Comparison of ENCODE assay signal across 8 mouse cellular contexts in genomic region chr3:106684830-106685229, GRCm38 (mm10). TPM values are rescaled to one million over a fixed set of nuclear protein-coding genes. Genes with fewer than 3 reads are reported as not detected.
DNase-seq lines count a peak whose midpoint lies in the region; ATAC-seq lines count a peak whose summit lies in the region.

Gene Lrif1, plus strand, starts transcription at chr3:106684987.

- peak within 1 kb of the TSS; percentile 71 for H3K9ac ChIP-seq in forebrain, embryonic 15.5 days (replicated peaks)
- H3K9ac ChIP-seq in neural tube, embryonic 14.5 days (replicated peaks; ENCODE audit: low read depth, low read length), result peak within 1 kb of the TSS; percentile 71

- intact Hi-C loops in heart, postnatal 36 days (cut with DNase I), result no loop called here

- H3K9me3 ChIP-seq in forebrain, embryonic 15.5 days, result no peaks in the 10 kb centered on the region
- H3K9me3 ChIP-seq in neural tube, embryonic 14.5 days (ENCODE audit: control insufficient read depth, low read length), result no peaks in the 10 kb centered on the region

- 0 out of 2 replicates have a peak, but pooled peaks cover 3% of the 10 kb centered on the region for H3K4me1 ChIP-seq in forebrain, embryonic 15.5 days
- no peaks in the 10 kb centered on the region for H3K4me1 ChIP-seq in neural tube, embryonic 14.5 days (ENCODE audit: control insufficient read depth, insufficient read depth, low read length)

- peak; percentile 100 for ATAC-seq in forebrain, embryonic 15.5 days (replicated peaks)
- peak; percentile 100 for ATAC-seq in neural tube, embryonic 14.5 days (ENCODE audit: low read depth)

- peak within 1 kb of the TSS; percentile 56 for H3K4me3 ChIP-seq in forebrain, embryonic 15.5 days
- H3K4me3 ChIP-seq in neural tube, embryonic 14.5 days (ENCODE audit: low read depth, low read length), result peak within 1 kb of the TSS; percentile 54

- H3K36me3 ChIP-seq in forebrain, embryonic 15.5 days, result no peaks in the 10 kb centered on the region
- no peaks in the 10 kb centered on the region for H3K36me3 ChIP-seq in neural tube, embryonic 14.5 days (ENCODE audit: control insufficient read depth, insufficient read depth, low read length)

- peak within 1 kb of the TSS; percentile 86 for H3K27ac ChIP-seq in forebrain, embryonic 15.5 days (replicated peaks)
- peak within 1 kb of the TSS; percentile 83 for H3K27ac ChIP-seq in neural tube, embryonic 14.5 days (ENCODE audit: low read depth, low read length)

- no peaks in the 10 kb centered on the region for H3K27me3 ChIP-seq in forebrain, embryonic 15.5 days
- H3K27me3 ChIP-seq in neural tube, embryonic 14.5 days (ENCODE audit: control insufficient read depth, insufficient read depth, low read length), result no peaks in the 10 kb centered on the region

- WGBS in forebrain, embryonic 15.5 days, result under 1% methylated on average over 20 of the region's 20 CpGs
- under 1% methylated on average over 20 of the region's 20 CpGs for WGBS in neural tube, embryonic 14.5 days

- peak within 1 kb of the TSS; percentile 47 for H3K4me2 ChIP-seq in forebrain, embryonic 15.5 days (replicated peaks)
- peak within 1 kb of the TSS; percentile 47 for H3K4me2 ChIP-seq in neural tube, embryonic 14.5 days (ENCODE audit: low read depth, low read length)

- DNase-seq in ES-CJ7 (ENCODE audit: low read depth, low spot score), result peak; percentile 94
- peak; percentile 77 to 86 for DNase-seq in cerebellum, adult 18-20 months
- DNase-seq in heart, postnatal 36 days, result peak; percentile 32 to 48
- peak; percentile 85 to 89 for DNase-seq in layer of hippocampus, adult 18-20 months (ENCODE audit: low spot score in 2 of 2)
- DNase-seq in lung, adult 18-20 months, result peak; percentile 75 to 79
- DNase-seq in testis, postnatal 14 days (ENCODE audit: low spot score), result peak; percentile 72

RNA-seq across cellular contexts. Expression of gene Lrif1, which starts in this region (rescaled TPM):
- 19.5 and 20.0 TPM in 2 replicates for polyA plus RNA-seq in forebrain, embryonic 15.5 days (2015; fragmentation: Nextera tagmentation; extraction: Ambion mirVana)
- total RNA-seq in heart, postnatal 36 days (2021), result 10 to 100 TPM; 11.4 to 13.2 TPM
- total RNA-seq in layer of hippocampus, adult 18-20 months (2021), result 10 to 100 TPM; 22.9 to 23.7 TPM
- 19.5 and 20.7 TPM in 2 replicates for polyA plus RNA-seq in neural tube, embryonic 14.5 days (2014; fragmentation: Nextera tagmentation; extraction: Ambion mirVana)

Comparison
In these comparisons a context has a peak if more than half of its experiments do, and no peak if none do; other contexts are left out.
1. Peak in every context shown above with its lines: DNase-seq, ATAC-seq, H3K4me3 ChIP-seq and H3K27ac ChIP-seq.
2. DNase-seq: peak in every context shown above with its lines; median percentile 94 in ES-CJ7; 87 in layer of hippocampus, adult 18-20 months; 82 in cerebellum, adult 18-20 months; 77 in lung, adult 18-20 months; 72 in testis, postnatal 14 days; 40 in heart, postnatal 36 days.